Mouse (Mus musculus) C2C12 (cell line): Measurements from ENCODE around the gene Brat1.

Experiments
- CTCF ChIP-seq: IDR thresholded peaks from one replicate; pipeline ENCODE4 v1.5.1; 2011; ENCODE audit not compliant: control insufficient read depth, insufficient read depth, insufficient read length
- MAX ChIP-seq: IDR thresholded peaks from one replicate; pipeline ENCODE4 v1.6.1; 2011; ENCODE audit warnings: mild to moderate bottlenecking, control low read depth
- MYOD1 ChIP-seq: IDR thresholded peaks from one replicate; pipeline ENCODE4 v1.6.1; 2011; ENCODE audit warnings: low read depth; ENCODE audit not compliant: control insufficient read depth, insufficient read length
- MYOG ChIP-seq: IDR thresholded peaks from one replicate; pipeline ENCODE4 v1.6.1; 2011; ENCODE audit not compliant: control insufficient read depth, insufficient read length; ENCODE audit errors: extremely low read depth
- USF1 ChIP-seq: IDR thresholded peaks from one replicate; pipeline ENCODE4 v1.6.1; 2011; ENCODE audit warnings: low read depth, mild to moderate bottlenecking, control low read depth, moderate library complexity

DNA sequence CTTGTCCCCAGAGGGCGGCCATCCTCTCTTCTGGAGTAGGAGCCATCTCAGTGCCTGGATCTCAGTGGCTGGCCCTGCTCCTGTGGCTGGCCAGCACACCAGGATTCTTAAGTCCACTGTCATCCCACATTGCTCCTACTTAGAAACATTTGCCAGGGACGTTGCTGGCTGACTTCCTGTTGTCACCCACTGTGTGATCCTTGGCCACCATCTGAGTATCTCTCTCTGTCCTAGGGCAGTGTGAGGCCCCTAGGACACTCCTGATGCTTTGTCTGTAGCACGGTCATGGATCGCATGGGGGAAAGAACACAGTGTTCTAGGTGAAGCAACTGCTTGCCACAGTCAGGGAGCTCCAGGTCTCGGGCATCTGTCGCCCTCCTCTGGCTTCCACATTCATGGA lies 5.5 kb downstream of the Brat1 start:
- TF ChIP-seq CTCF (no peak), USF1 (no peak), MYOD1 (no peak), MAX (no peak), MYOG (no peak)
